Mouse (Mus musculus) c-Kit-positive CD71-positive TER-119-positive erythroid progenitor cells, embryonic 14.5 days (primary cell): ENCODE measurements around the gene Mif4gd.

ENCODE experiments used
- DNase-seq: peaks from one replicate; pipeline ENCODE4 v3.0.0-alpha.2; 2013; ENCODE audit warnings: low spot score

The Mif4gd gene

DNA sequence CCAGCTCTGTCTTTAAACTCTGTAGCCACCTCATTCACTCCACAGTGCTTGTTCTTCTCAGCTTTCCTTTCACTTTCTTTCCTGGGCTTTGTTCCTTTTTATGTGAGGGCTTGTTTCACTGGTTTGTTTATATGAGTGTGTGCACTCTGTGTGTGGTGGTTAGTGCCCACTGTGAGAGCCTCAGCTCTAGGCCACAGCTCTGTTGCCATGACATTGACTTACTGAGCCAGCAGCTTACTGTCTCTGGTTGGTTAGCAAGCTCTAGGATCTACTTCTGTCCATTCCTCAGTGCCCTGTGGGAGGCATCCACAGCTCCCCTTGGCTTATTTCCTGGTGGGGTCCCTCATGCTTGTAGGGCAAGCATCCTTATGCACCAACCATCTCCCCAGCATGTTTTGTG is 33.7 kb downstream of the Mif4gd start:
- DNase-seq = no peak

DNA sequence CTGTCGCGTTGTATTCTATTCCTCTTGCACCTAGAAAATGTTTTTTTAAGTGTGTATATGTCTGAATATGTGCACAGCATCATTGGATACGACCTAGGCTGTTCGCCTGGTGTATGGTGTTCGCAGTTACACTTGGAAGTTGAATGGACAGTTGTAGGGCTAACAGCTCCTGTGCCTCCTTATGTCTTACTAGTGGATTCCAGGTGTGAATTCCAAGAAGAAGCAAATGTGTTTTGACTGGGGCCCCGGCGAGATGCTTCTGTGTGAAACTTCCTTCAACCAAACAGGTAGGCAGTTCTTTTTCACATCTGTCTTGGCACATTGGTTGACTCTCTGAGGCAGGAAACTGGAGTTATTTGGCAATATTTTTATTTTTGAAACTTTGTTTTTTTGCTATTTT is 47.8 kb downstream of the Mif4gd start:
- peak; percentile 16 for DNase-seq

DNA sequence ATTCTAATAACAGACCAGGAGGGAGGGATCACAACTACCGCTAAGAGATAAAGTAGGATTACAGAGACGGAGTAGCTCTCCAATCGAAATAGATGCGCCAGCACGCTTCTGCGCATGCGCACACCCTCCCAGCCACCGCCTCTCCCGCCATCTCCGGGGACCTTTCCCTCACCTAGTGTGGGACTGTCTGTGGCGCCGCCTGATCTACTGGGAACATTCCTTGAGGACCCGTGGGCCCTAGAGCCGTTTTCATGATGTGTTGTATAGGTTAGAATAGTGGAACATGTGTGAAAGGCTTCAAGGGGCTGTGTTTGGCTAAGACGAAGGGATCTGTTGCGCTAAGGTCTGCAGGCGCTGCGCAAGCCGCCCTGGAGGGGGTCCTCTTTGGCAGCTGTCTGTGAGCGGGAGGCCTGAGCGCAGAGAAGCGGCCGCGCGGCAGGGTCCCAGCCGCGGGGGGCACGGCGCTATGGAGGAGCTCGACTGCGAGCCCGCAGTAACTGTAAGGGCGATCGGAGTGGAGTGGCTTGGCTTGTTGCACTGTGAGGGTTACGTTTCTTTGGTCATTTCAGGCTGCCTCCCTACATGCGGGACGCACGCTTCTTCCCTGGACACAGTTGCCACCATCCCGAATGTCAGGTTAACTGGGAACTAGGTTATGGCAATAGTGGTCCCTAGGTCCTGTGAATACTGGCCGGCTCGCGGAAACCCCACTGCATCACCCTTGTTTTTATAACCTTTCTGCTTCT is 48.5 kb downstream of the Mif4gd start, which contains the start of gene Nup85:
TSS of gene Nup85 (plus strand) at position 371 of the 746 bp plus-strand sequence.
- peak; percentile 98 for DNase-seq

DNA sequence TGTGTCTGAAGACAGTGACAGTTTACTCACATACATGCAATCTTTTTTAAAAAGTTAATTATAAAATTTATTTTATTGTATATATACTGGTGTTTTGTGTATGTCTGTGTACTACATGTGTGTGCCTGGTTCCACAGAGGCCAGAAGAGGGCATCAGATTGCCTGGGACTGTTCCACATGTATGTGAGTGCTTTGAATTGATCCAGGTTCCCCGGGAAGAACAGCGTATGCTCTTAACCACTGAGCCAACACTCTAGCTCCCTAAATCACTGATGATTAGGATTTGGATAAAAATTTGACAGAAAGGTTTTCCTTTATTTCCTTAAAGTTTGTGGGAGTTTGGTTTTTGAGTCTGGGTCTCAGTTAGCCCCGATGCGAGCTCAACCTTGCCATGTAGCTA is 49.4 kb downstream of the Mif4gd start:
- DNase-seq = peak; percentile 40
